Mouse (Mus musculus): ENCODE measurements around the gene Hsd17b2.

- no peak for TF ChIP-seq POLR2A (IDR thresholded peaks at IDR 0.05; ENCODE audit: extremely low read depth, insufficient read depth, low read length)
- no peak for TF ChIP-seq CTCF (IDR thresholded peaks at IDR 0.05; ENCODE audit: low read depth, low read length)
These were observed 13.8 kb upstream of the Hsd17b2 start for GRCm38 (mm10) chr8:117687890-117688289.

Measured in liver, adult 2 months (tissue).